Mouse (Mus musculus): ENCODE measurements around the gene B430306N03Rik. TPM values are rescaled to one million over a fixed set of nuclear protein-coding genes. Genes with fewer than 3 reads are reported as not detected.

B430306N03Rik gene
- polyA plus RNA-seq, 1 experiment = not detected

DNA sequence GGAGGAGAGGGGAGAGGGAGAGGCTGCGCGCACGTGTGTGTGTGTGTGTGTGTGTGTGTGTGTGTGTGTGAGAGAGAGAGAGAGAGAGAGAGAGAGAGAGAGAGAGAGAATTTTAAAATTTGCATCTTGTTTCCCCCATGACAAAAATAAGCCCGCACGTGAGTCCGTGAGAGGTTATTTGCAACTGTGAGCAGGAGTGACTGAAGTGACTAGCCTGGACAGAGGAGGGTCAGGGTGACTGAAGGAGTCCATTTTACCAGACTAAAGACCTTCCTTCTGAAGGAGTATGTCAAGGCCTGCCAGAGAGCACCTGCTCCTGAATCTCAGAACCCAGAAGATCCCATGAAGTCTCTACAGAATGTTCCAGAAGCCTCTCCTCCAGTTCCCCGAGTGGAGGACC, 16.2 kb upstream of the B430306N03Rik start:
- Histone ChIP-seq H3K27ac (ENCODE audit: insufficient read depth, low read depth, low read length) (no peak overlapping the region), H3K4me1 (ENCODE audit: control insufficient read depth, insufficient read depth, low read length) (no peaks in the 10 kb centered on the region), H3K4me3 (ENCODE audit: insufficient read depth, low read depth, low read length) (no peak overlapping the region)
- TF ChIP-seq CTCF (IDR thresholded peaks at IDR 0.05; ENCODE audit: insufficient read depth, low read depth, low read length) (no peak), POLR2A (IDR thresholded peaks at IDR 0.05; ENCODE audit: insufficient read depth, low read depth, low read length) (no peak)
- WGBS = 67% methylated on average over 7 of the region's 7 CpGs

DNA sequence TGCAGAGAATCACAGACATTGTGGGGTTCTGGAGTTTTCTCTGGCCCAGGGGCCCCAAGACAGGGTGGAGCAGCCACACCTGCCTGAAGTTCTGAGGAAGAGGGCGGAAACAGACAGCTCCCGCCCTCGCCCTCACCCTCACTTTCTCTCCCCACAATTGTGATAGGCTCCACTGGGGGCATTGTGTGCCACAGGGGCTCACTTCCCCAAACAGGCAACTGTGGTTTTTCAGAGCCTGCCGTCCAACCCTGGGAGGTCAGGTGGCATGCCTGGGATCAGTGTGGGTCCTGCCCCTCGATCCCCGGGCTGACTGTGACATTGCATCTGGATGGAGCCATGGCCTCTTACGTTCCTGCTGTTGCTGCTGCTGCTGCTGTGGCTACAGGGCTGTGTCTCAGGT, 15.7 kb upstream of the B430306N03Rik start:
- H3K4me1 ChIP-seq (ENCODE audit: control insufficient read depth, insufficient read depth, low read length) = no peaks in the 10 kb centered on the region
- WGBS = 76% methylated on average over 7 of the region's 7 CpGs
- TF ChIP-seq CTCF (IDR thresholded peaks at IDR 0.05; ENCODE audit: insufficient read depth, low read depth, low read length) = no peak
- no peak overlapping the region for H3K27ac ChIP-seq (ENCODE audit: insufficient read depth, low read depth, low read length)
- no peak overlapping the region; the same call in 1 of the 2 replicates for H3K4me3 ChIP-seq (ENCODE audit: insufficient read depth, low read depth, low read length)

DNA sequence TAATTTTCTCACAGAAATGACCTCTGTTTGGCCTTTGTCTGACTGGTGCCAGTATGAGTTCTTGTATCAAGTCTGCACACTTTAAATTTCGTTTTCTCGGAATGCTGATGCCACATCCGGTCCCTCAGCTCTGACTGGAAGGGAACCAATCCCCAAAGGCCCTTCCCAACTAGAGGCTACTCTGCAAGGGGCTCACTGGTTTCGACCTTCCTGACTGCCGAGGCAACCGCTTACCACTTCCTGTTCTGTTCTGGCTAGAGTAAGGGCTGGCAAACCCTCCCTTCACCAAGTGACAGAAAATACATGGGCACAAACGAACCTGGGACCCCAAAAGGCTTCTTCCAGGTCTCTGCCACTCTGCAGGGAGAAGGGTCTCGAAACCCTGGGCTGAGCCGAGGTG, 15.1 kb upstream of the B430306N03Rik start:
- H3K4me3 ChIP-seq (ENCODE audit: insufficient read depth, low read depth, low read length) = no peak overlapping the region
- TF ChIP-seq CTCF (IDR thresholded peaks at IDR 0.05; ENCODE audit: insufficient read depth, low read depth, low read length) = no peak
- TF ChIP-seq POLR2A (IDR thresholded peaks at IDR 0.05; ENCODE audit: insufficient read depth, low read depth, low read length) = no peak
- WGBS = 84% methylated on average over 9 of the region's 9 CpGs
- H3K4me1 ChIP-seq (ENCODE audit: control insufficient read depth, insufficient read depth, low read length) = no peaks in the 10 kb centered on the region
- H3K27ac ChIP-seq (ENCODE audit: insufficient read depth, low read depth, low read length) = no peak overlapping the region

DNA sequence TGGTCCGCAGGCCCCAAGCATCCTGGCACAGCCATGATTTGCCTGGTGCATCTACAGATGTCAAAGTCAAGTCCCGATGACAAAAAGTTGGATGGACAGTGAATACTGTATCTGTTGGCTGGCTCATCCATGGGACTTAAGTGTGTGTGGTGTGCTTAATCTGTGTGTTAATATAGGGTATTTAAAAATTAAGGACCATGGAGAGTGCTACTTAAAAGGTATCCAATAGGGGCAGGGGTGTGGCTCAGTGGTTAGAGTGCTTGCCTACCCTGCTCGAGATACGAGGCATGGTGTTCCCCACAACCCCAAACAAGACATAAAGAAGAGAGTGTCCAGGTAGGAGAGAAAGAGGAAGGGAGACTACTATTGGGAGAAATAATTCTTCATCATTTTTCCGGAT, 14.1 kb upstream of the B430306N03Rik start:
- Histone ChIP-seq H3K4me1 (ENCODE audit: control insufficient read depth, insufficient read depth, low read length) (no peaks in the 10 kb centered on the region), H3K4me3 (ENCODE audit: insufficient read depth, low read depth, low read length) (no peak overlapping the region), H3K27ac (ENCODE audit: insufficient read depth, low read depth, low read length) (no peak overlapping the region)
- 95% methylated on average over 5 of the region's 5 CpGs for WGBS
- TF ChIP-seq POLR2A (IDR thresholded peaks at IDR 0.05; ENCODE audit: insufficient read depth, low read depth, low read length) (no peak), CTCF (IDR thresholded peaks at IDR 0.05; ENCODE audit: insufficient read depth, low read depth, low read length) (no peak)

DNA sequence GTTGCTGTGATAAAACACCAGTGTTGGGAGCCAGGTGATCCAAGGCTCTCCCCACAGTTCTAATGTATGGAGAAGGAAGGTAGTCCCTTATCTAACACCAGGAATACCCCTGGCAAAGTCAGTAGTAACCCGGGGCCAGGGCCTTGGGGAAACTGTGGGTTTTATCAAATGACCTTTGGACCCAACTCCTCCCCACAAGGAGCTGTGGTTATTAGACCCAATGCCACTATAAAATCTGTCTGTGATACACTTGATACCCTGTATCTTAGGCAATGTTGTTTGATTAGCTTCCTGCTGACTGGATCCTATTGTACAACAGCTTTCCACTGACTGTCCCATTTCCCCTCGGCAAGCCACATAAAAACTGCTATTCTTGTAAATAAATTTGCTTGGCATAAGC, 3.8 kb upstream of the B430306N03Rik start:
- no peak for TF ChIP-seq POLR2A (IDR thresholded peaks at IDR 0.05; ENCODE audit: insufficient read depth, low read depth, low read length)
- TF ChIP-seq CTCF (IDR thresholded peaks at IDR 0.05; ENCODE audit: insufficient read depth, low read depth, low read length) = no peak
- H3K4me1 ChIP-seq (ENCODE audit: control insufficient read depth, insufficient read depth, low read length) = no peaks in the 10 kb centered on the region
- WGBS = 70% methylated on average over 2 of the region's 2 CpGs
- H3K4me3 ChIP-seq (ENCODE audit: insufficient read depth, low read depth, low read length) = no peak overlapping the region
- H3K27ac ChIP-seq (ENCODE audit: insufficient read depth, low read depth, low read length) = no peak overlapping the region

DNA sequence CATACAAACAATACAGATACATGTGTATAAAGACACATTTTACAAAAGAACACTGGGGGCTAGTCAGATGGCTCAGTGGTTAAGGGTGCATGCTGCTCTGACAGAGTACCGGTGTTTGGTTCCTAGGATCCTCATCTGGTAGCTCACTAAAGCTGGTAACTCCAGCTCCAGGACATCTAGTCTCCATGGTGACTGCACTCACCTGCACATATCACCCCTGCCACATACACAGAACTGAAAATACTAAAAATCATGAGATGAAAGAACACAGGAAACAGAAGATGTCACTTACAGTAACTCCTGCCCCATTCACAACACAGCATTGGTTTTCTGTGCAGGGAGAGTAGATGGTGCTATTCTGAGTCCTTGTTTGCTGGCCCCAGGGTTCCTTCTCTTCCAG, 2.7 kb downstream of the B430306N03Rik start:
- H3K27ac ChIP-seq (ENCODE audit: insufficient read depth, low read depth, low read length) = no peak overlapping the region
- H3K4me1 ChIP-seq (ENCODE audit: control insufficient read depth, insufficient read depth, low read length) = no peaks in the 10 kb centered on the region
- no peak for TF ChIP-seq CTCF (IDR thresholded peaks at IDR 0.05; ENCODE audit: insufficient read depth, low read depth, low read length)
- TF ChIP-seq POLR2A (IDR thresholded peaks at IDR 0.05; ENCODE audit: insufficient read depth, low read depth, low read length) = no peak
- H3K4me3 ChIP-seq (ENCODE audit: insufficient read depth, low read depth, low read length) = no peak overlapping the region
- 88% methylated on average over 1 of the region's 1 CpGs for WGBS

DNA sequence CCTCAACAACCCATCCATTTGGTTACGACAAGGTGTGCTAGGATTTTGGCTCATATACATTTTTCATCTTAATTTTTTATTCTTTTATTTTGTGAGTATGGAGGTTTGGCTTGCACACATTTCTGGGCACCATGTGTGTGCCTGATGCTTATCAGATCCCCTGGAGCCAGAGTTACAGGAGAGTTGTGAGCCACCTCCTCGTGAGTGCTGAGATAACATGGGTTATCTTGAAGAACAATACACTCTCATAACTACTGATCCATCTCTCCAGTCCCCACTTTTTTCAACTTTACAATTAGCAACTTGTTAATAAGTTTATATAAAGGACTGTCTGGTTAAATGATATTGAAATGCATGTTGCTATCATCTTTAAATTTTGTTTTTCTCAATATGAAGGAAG, 5.3 kb downstream of the B430306N03Rik start:
- no peaks in the 10 kb centered on the region for H3K4me1 ChIP-seq (ENCODE audit: control insufficient read depth, insufficient read depth, low read length)
- WGBS = 94% methylated on average over 2 of the region's 2 CpGs
- no peak for TF ChIP-seq CTCF (IDR thresholded peaks at IDR 0.05; ENCODE audit: insufficient read depth, low read depth, low read length)
- no peak for TF ChIP-seq POLR2A (IDR thresholded peaks at IDR 0.05; ENCODE audit: insufficient read depth, low read depth, low read length)
- no peak overlapping the region for H3K4me3 ChIP-seq (ENCODE audit: insufficient read depth, low read depth, low read length)
- H3K27ac ChIP-seq (ENCODE audit: insufficient read depth, low read depth, low read length) = no peak overlapping the region

DNA sequence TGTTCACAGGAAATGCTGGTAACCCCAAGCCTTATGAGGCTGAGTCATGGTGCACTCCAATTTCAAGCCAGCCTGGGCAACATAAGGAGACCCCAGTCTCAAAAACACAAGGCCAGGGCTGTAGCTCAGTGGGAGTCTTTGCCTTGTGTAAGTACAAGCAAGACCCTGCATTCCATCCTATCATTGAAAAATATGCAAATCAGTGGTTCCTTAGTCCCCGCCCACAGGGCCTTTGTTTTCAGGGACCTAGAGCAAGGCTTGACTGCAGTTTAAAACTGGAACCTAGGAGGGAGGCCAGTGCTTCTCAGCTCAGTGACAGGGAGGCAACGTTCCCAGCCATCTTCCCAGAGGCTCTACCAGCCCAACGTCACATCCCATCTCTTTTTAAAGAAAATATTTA, 7.3 kb downstream of the B430306N03Rik start:
- Histone ChIP-seq H3K4me1 (ENCODE audit: control insufficient read depth, insufficient read depth, low read length) (no peaks in the 10 kb centered on the region), H3K4me3 (ENCODE audit: insufficient read depth, low read depth, low read length) (no peak overlapping the region), H3K27ac (ENCODE audit: insufficient read depth, low read depth, low read length) (no peak overlapping the region)
- TF ChIP-seq POLR2A (IDR thresholded peaks at IDR 0.05; ENCODE audit: insufficient read depth, low read depth, low read length) (no peak), CTCF (IDR thresholded peaks at IDR 0.05; ENCODE audit: insufficient read depth, low read depth, low read length) (no peak)
- 77% methylated on average over 3 of the region's 3 CpGs for WGBS

DNA sequence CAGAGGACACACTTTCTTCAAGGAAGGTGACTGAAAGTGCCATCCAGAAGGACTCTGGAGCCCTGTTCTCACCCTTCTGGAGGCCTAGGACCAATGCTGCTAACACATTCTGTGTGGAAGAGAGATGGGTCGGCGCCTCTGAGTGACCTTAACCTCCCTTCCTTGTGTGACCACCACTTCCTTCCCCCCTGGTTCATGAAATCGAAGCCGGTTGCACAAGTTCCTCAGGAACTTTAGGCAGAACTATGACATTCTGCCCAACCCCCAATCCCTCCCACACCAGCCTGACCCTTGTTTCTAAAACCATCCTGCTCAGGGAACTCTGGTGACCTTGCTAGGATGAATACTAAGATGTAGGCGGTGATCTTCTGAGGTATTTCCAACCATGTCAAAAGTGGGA, 8.3 kb downstream of the B430306N03Rik start:
- WGBS = 87% methylated on average over 5 of the region's 5 CpGs
- Histone ChIP-seq H3K4me3 (ENCODE audit: insufficient read depth, low read depth, low read length) (no peak overlapping the region), H3K4me1 (ENCODE audit: control insufficient read depth, insufficient read depth, low read length) (no peaks in the 10 kb centered on the region), H3K27ac (ENCODE audit: insufficient read depth, low read depth, low read length) (no peak overlapping the region)
- no peak for TF ChIP-seq POLR2A (IDR thresholded peaks at IDR 0.05; ENCODE audit: insufficient read depth, low read depth, low read length)
- no peak for TF ChIP-seq CTCF (IDR thresholded peaks at IDR 0.05; ENCODE audit: insufficient read depth, low read depth, low read length)

DNA sequence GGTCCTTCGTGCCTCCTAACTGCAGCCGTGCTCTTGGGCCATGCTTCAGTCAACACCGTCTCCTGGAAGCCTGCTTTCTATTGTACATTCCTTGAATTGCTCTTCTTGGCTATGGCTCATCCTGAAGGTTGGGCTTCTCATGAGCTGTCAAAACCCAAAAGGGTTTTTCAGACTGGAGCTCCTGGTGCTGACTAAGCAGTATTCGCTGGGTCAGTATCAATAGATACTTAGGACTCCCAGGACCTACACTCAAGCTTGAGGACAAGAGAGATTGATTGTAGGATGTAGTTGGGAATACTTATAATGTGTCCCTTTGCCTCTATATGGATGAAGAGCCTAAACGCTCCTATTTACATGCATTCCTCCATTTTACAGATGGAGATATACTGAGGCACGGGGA, 9.2 kb downstream of the B430306N03Rik start:
- 95% methylated on average over 6 of the region's 6 CpGs for WGBS
- Histone ChIP-seq H3K4me3 (ENCODE audit: insufficient read depth, low read depth, low read length) (no peak overlapping the region), H3K27ac (ENCODE audit: insufficient read depth, low read depth, low read length) (no peak overlapping the region), H3K4me1 (ENCODE audit: control insufficient read depth, insufficient read depth, low read length) (no peaks in the 10 kb centered on the region)
- no peak for TF ChIP-seq POLR2A (IDR thresholded peaks at IDR 0.05; ENCODE audit: insufficient read depth, low read depth, low read length)
- TF ChIP-seq CTCF (IDR thresholded peaks at IDR 0.05; ENCODE audit: insufficient read depth, low read depth, low read length) = no peak

All from olfactory bulb, adult 2 months (tissue).